Mouse (Mus musculus) kidney, adult 2 months (tissue): ENCODE measurements at regions not wholly inside any gene's neighbourhood (a gene's known extent, or its start where the extent isn't known, plus 50 kb on each side); places are given as distances from the start of the nearest gene placed in this dataset.

Source experiments
- CTCF ChIP-seq: fragments of 200-500 bp; conservative IDR thresholded peaks from 2 replicates; pipeline ENCODE4 v1.5.1; 2011; ENCODE audit warnings: low read depth, mild to moderate bottlenecking, control low read depth, low read length, moderate library complexity, mixed read lengths; ENCODE audit not compliant: insufficient read depth, insufficient read length
- POLR2A ChIP-seq: fragments of 200-500 bp; IDR thresholded peaks from one replicate; pipeline ENCODE4 v1.6.1; 2011; ENCODE audit warnings: low read depth, low read length, control low read depth

DNA sequence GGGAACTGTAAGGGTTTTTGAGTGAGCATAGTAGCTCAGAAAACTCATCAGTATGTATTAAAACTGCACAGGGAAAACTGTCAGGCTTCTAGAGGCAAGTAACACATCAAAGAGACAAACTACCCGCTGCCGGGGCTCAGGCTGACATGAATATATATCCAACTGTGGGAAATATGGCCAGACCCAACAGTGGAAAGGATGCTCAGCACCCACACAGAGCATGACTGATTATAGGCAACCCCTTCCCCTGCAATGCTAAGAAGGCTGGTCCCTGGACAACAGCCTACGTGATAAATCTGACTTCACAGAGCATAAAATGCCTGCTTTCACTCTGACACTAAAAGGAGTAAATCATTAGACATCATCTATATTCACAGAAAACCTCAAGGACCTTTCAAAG, 324.3 kb upstream of the Nrsn1 start:
- TF ChIP-seq CTCF (no peak), POLR2A (no peak)
